Mouse (Mus musculus) adrenal gland, postnatal 4 days (tissue): ENCODE results near the gene Oaf. TPM values are rescaled to one million over a fixed set of nuclear protein-coding genes. Genes with fewer than 3 reads are reported as not detected.

Experiments
- DNase-seq, 2 experiments: peaks; one replicate each; pipeline ENCODE4 v3.0.0; 2021 to 2022; ENCODE audit warnings: low spot score in 2 of 2, mixed read lengths in 2 of 2
- total RNA-seq, 2 experiments: library from RNA; stranded (reverse); gene quantifications; 2 replicates each; pipeline ENCODE4 v1.2.3; 2021

Gene Oaf
- total RNA-seq, 2 experiments from 2014 or later: 31.6 to 32.2 TPM

DNA sequence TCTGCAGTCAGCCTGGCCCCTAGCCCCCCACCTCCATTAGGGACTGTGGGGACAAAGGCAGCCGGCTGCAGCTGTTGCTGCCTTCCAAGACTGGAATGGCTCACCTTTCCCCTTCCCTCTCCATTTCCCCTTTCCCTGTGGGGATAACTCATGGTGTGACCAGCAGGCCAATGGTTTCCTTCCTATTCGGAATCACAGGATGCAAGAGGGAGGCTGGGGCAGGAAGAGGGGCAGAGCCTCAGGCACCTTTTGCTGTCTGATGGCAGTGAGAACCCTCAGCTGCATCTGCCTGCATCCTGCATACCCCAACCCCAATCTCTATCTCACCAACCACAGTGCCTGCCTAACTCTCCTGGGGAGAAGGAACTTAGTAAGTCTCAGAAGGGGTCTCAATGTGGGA lies 14.2 kb downstream of the Oaf start:
- no peak for DNase-seq

- no peak for DNase-seq
These were observed 14.8 kb downstream of the Oaf start for GRCm38 (mm10) chr9:43224771-43225355.

- DNase-seq: no peak
These were observed 17.3 kb downstream of the Oaf start for GRCm38 (mm10) chr9:43222429-43222715.

- DNase-seq: peak; percentile 56 to 70
These were observed 17.9 kb downstream of the Oaf start for GRCm38 (mm10) chr9:43221643-43222428.

DNA sequence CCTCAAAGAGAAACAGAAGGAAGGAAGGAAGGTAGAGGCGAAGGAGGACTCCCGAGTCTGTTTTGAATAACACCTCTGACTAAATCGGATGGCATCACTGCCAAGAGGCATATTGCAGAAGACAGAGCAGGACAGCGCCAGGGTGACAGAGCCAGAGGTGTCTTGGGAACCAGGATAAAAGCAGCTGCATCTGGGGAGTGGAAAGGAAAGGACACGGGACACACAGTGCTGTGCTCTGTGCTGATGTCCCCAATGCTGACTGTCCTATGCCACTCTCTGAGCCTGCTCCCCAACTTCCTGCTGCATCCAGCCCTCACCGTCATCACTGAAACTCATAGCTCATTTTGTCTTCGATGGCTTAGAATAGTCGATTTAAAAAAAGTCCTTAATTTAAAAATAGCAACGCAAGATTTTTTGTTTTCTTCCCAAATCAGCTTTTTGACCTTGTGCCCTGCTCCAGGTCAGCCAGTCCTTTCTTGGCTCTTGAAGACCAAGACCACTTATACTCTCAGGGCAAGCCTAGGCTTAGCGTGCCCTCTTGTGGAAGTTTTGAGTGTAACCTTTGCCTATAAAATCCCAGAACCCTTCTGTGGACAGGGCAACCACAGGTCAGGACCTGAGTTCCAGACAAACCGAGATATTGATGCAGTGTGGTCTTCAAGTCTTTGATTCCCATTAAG lies 28.8 kb downstream of the Oaf start:
- DNase-seq: no peak

- DNase-seq: peak in 1 of 2 experiments; percentile 31
These were observed 29.5 kb downstream of the Oaf start, which contains the start of gene Pou2f3 for GRCm38 (mm10) chr9:43210190-43210682. TSS of gene Pou2f3 (minus strand) at chr9:43210369.

DNA sequence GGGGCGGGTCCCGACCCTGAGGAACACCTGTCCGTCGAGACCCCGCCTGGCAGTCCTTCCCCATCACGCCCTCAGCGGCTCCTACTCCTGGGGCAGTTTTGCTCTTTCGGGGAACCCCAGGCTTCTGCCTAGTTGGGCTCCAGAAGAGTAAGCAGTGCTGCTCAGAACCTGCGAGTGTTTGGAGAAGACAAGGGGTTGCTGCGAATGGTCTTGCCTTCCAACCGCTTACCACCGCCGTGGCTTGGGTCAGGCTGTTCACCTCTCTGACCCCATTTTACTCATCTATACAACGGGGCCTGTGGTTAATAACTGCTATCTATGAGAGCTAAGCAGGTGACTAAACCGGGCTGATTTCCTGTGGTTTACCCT lies 33.7 kb downstream of the Oaf start:
- no peak for DNase-seq

DNA sequence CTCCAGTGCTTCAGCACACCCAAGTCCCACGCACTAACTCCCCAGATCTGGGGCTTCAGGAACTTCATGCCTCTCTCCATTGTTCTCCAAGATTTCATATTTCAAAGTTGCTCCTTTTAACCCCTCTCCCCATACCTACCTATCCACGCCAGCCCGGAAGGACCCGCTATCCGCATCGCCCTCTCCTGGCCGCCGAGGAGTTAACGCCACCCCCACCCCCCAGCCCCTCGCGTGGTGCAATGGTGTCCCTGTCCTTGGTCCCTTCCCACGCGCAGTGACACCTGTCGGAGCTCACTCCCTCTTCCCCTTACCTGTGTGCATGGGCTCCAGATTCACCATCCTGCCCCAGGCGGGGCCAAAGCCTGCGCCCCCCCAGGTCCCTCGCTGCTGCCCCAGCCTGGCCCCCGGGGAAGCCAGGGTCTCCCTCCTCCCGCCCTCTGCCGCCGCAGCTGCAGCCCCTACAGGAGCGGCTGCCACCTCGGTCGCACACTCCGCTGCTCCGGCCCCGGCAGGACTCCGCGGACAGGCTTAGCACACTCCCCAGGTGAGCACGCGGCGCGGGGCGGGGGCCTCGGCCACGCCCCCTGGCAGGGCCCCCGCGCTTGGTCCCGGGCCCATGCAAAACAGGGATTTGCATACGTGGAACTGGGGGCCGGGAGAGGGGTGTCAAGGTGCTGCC lies 34.2 kb downstream of the Oaf start:
- DNase-seq: no peak

DNA sequence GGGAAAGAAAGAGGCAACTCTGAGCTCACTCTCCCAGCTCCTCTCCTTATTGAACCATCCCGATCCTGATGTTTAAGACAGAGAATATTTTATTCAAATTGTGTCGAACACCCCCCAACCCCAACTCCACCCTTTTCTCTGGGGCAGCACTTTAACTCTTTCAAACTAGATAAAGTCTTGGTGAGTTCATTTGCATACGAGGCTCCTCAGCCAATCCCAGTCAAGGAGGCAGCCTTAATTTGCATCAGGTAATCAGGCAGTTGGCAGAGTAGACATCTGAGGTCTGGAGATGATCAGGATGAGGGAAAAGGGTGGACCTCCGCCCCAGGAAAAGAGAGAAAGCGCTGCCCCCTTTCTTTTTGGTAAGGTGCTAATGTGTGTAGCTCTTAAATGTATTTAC lies 39.5 kb downstream of the Oaf start:
- DNase-seq: no peak

- DNase-seq: no peak
These were observed 45.7 kb downstream of the Oaf start for GRCm38 (mm10) chr9:43194001-43194400.

DNA sequence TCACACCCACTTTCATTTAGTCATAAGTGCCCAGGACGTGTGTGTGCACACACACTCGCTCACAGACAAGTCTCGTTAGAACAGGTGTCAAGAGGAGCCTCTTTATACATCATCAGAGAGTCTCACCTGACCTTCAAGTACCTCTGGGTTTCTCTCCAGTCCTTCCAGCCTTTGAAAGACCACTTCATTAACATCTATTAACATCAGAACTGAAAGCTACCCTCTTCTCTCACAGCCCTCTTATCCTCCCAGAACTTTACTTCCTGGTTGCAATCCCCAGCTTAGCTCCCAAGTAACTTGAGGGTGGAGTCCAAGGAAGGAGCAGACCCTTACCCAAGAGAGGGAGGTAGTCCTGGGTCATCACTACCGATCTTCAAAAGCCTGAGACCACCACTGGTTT lies 48.1 kb downstream of the Oaf start:
- no peak for DNase-seq

DNA sequence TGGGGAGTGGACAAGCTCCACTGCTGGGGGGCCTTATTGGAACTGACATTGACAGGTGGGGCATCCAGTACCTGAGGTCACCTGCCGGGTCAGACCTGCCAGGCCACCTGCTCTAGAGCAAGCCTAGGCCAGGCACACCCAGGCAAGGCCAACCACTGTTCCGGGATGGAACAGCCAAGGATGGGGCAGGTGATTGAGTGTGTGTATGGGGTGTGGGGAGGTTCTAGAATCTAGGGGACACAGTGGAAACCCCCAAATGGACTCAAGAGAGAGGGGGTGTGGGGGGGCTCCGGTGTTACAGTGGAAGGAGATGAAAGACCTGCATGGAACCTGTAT lies 50.7 kb downstream of the Oaf start:
- DNase-seq: no peak

GRCm38 (mm10) chr9:43188309-43189020 lies 51.2 kb downstream of the Oaf start:
- DNase-seq: no peak

- DNase-seq: no peak
These were observed 60.1 kb downstream of the Oaf start for GRCm38 (mm10) chr9:43179614-43180013.

DNA sequence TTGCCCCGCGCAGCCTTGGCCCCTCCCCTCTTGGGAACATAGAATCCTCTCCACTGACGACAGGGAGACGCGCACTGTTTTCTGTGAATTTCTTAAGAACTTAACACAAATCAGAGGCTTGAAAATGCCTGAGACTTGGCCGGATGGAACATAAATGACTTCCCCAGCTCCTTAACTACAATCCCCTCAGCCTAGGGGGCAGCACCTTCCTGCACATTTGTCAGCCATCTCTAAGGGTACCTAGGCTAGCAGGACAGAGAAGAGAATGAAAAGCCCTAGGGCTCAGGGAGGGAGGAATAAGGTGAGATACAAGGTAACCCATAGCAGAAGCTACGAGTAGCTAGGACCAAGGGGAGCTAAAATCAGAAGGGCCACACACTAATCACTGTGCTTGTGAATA lies 61.5 kb downstream of the Oaf start:
- DNase-seq: no peak

Other genes with a start within 250 kb of the Oaf start
- gene Arhgef12, start 132.7 kb downstream of the Oaf start, total RNA-seq: 100 to 1,000 TPM in 1 of 2 experiments, 10 to 100 TPM in 1; 98.7 to 111 TPM
- 1 to 10 TPM; 6.5 to 8.6 TPM for gene Tmem136, start 123.3 kb downstream of the Oaf start, total RNA-seq
- under 1 TPM in 1 of 2 experiments, not detected in 1; 0.14 TPM for gene Pou2f3, start 29.5 kb downstream of the Oaf start, total RNA-seq
- under 1 TPM in 1 of 2 experiments, not detected in 1; 0.25 TPM for gene Trim29, start 70.9 kb upstream of the Oaf start, total RNA-seq